Mouse (Mus musculus): ENCODE data around the gene Gm10570. TPM values are rescaled to one million over a fixed set of nuclear protein-coding genes. Genes with fewer than 3 reads are reported as not detected.

The Gm10570 gene
- polyA plus RNA-seq, 1 experiment from 2014 or later = not detected

- H3K27ac ChIP-seq (ENCODE audit: low read depth, low read length) = no peak overlapping the region
- H3K4me1 ChIP-seq (replicated peaks; ENCODE audit: control insufficient read depth, insufficient read depth, low read length) = no peaks in the 10 kb centered on the region
- H3K4me2 ChIP-seq = no peak overlapping the region
- no peak overlapping the region for H3K4me3 ChIP-seq (ENCODE audit: low read depth, low read length)
- no peak overlapping the region for H3K9ac ChIP-seq (ENCODE audit: low read depth, low read length)
- no peak for DNase-seq (ENCODE audit: low spot score)
- no peaks in the 10 kb centered on the region for H3K9me3 ChIP-seq (ENCODE audit: control insufficient read depth, low read length)
- WGBS = 43% methylated on average over 9 of the region's 9 CpGs
- no peak for ATAC-seq (replicated peaks; ENCODE audit: low FRiP score)
- no peaks in the 10 kb centered on the region for H3K36me3 ChIP-seq (ENCODE audit: control insufficient read depth, insufficient read depth, low read length)
- peaks cover 32% of the 10 kb centered on the region for H3K27me3 ChIP-seq (replicated peaks; ENCODE audit: control insufficient read depth, insufficient read depth, low read length)
Measured at GRCm38 (mm10) chr4:130283826-130284225, 24.6 kb downstream of the Gm10570 start.

- H3K27me3 ChIP-seq (replicated peaks; ENCODE audit: control insufficient read depth, insufficient read depth, low read length) = peaks cover 36% of the 10 kb centered on the region
Measured at GRCm38 (mm10) chr4:130282856-130283255, 25.6 kb downstream of the Gm10570 start.

GRCm38 (mm10) chr4:130279105-130279504 lies 29.4 kb downstream of the Gm10570 start, which contains the start of gene Serinc2:
Gene Serinc2 (minus strand): TSS chr4:130279205.
- Histone ChIP-seq H3K4me3 (ENCODE audit: low read depth, low read length) (no peak within 1 kb of the TSS), H3K4me1 (replicated peaks; ENCODE audit: control insufficient read depth, insufficient read depth, low read length) (no peaks in the 10 kb centered on the region), H3K4me2 (no peak within 1 kb of the TSS), H3K36me3 (ENCODE audit: control insufficient read depth, insufficient read depth, low read length) (no peaks in the 10 kb centered on the region), H3K27ac (ENCODE audit: low read depth, low read length) (no peak within 1 kb of the TSS), H3K27me3 (replicated peaks; ENCODE audit: control insufficient read depth, insufficient read depth, low read length) (peaks cover 52% of the 10 kb centered on the region), H3K9me3 (ENCODE audit: control insufficient read depth, low read length) (no peaks in the 10 kb centered on the region), H3K9ac (ENCODE audit: low read depth, low read length) (no peak within 1 kb of the TSS)
- DNase-seq (ENCODE audit: low spot score) = no peak
- WGBS = 55% methylated on average over 2 of the region's 2 CpGs
- no peak for ATAC-seq (replicated peaks; ENCODE audit: low FRiP score)

More at GRCm38 (mm10) chr4:130282856-130283255, 25.6 kb downstream of the Gm10570 start:
- ATAC-seq (replicated peaks; ENCODE audit: low FRiP score) (no peak), DNase-seq (ENCODE audit: low spot score) (no peak)
- no peaks in the 10 kb centered on the region for H3K9me3 ChIP-seq (ENCODE audit: control insufficient read depth, low read length)
- no peaks in the 10 kb centered on the region for H3K36me3 ChIP-seq (ENCODE audit: control insufficient read depth, insufficient read depth, low read length)
- no peak overlapping the region for H3K9ac ChIP-seq (ENCODE audit: low read depth, low read length)
- no peak overlapping the region for H3K4me2 ChIP-seq
- H3K4me1 ChIP-seq (replicated peaks; ENCODE audit: control insufficient read depth, insufficient read depth, low read length) = no peaks in the 10 kb centered on the region
- H3K27ac ChIP-seq (ENCODE audit: low read depth, low read length) = no peak overlapping the region
- H3K4me3 ChIP-seq (ENCODE audit: low read depth, low read length) = no peak overlapping the region
- WGBS = 68% methylated on average over 5 of the region's 5 CpGs

- H3K4me3 ChIP-seq (ENCODE audit: low read depth, low read length) = no peak overlapping the region
- H3K27me3 ChIP-seq (replicated peaks; ENCODE audit: control insufficient read depth, insufficient read depth, low read length) = peaks cover 73% of the 10 kb centered on the region
- ATAC-seq (replicated peaks; ENCODE audit: low FRiP score) (no peak), DNase-seq (ENCODE audit: low spot score) (no peak)
- no peak overlapping the region for H3K27ac ChIP-seq (ENCODE audit: low read depth, low read length)
- H3K9me3 ChIP-seq (ENCODE audit: control insufficient read depth, low read length) = no peaks in the 10 kb centered on the region
- H3K4me1 ChIP-seq (replicated peaks; ENCODE audit: control insufficient read depth, insufficient read depth, low read length) = no peaks in the 10 kb centered on the region
- no peaks in the 10 kb centered on the region for H3K36me3 ChIP-seq (ENCODE audit: control insufficient read depth, insufficient read depth, low read length)
- no peak overlapping the region for H3K4me2 ChIP-seq
- 39% methylated on average over 7 of the region's 7 CpGs for WGBS
- H3K9ac ChIP-seq (ENCODE audit: low read depth, low read length) = no peak overlapping the region
Measured at GRCm38 (mm10) chr4:130276573-130277176, 31.8 kb downstream of the Gm10570 start.

GRCm38 (mm10) chr4:130275823-130276105 lies 32.7 kb downstream of the Gm10570 start:
- ATAC-seq (replicated peaks; ENCODE audit: low FRiP score) = no peak
- Histone ChIP-seq H3K4me1 (replicated peaks; ENCODE audit: control insufficient read depth, insufficient read depth, low read length) (no peaks in the 10 kb centered on the region), H3K27ac (ENCODE audit: low read depth, low read length) (no peak overlapping the region), H3K36me3 (ENCODE audit: control insufficient read depth, insufficient read depth, low read length) (no peaks in the 10 kb centered on the region), H3K27me3 (replicated peaks; ENCODE audit: control insufficient read depth, insufficient read depth, low read length) (peaks cover 81% of the 10 kb centered on the region), H3K4me2 (peak overlapping the region; percentile 64; the same call in 1 of the 2 replicates), H3K9ac (ENCODE audit: low read depth, low read length) (no peak overlapping the region), H3K9me3 (ENCODE audit: control insufficient read depth, low read length) (no peaks in the 10 kb centered on the region), H3K4me3 (ENCODE audit: low read depth, low read length) (no peak overlapping the region)
- no peak for DNase-seq (ENCODE audit: low spot score)
- WGBS = 45% methylated on average over 5 of the region's 5 CpGs

- 3% methylated on average over 62 of the region's 62 CpGs for WGBS
- no peaks in the 10 kb centered on the region for H3K9me3 ChIP-seq (ENCODE audit: control insufficient read depth, low read length)
- 0 out of 2 replicates have a peak, but pooled peaks have one; percentile 15 for ATAC-seq (replicated peaks; ENCODE audit: low FRiP score)
- H3K9ac ChIP-seq (ENCODE audit: low read depth, low read length) = peak overlapping the region; percentile 20
- peak; percentile 52 for DNase-seq (ENCODE audit: low spot score)
- H3K27ac ChIP-seq (ENCODE audit: low read depth, low read length) = no peak overlapping the region
- peak overlapping the region; percentile 41 for H3K4me3 ChIP-seq (ENCODE audit: low read depth, low read length)
- H3K36me3 ChIP-seq (ENCODE audit: control insufficient read depth, insufficient read depth, low read length) = no peaks in the 10 kb centered on the region
- H3K27me3 ChIP-seq (replicated peaks; ENCODE audit: control insufficient read depth, insufficient read depth, low read length) = peaks cover 79% of the 10 kb centered on the region
- peak overlapping the region; percentile 64 for H3K4me2 ChIP-seq
- no peaks in the 10 kb centered on the region for H3K4me1 ChIP-seq (replicated peaks; ENCODE audit: control insufficient read depth, insufficient read depth, low read length)
Measured at GRCm38 (mm10) chr4:130275016-130275822, 33.3 kb downstream of the Gm10570 start.

- no peaks in the 10 kb centered on the region for H3K9me3 ChIP-seq (ENCODE audit: control insufficient read depth, low read length)
- H3K27ac ChIP-seq (ENCODE audit: low read depth, low read length) = no peak overlapping the region
- H3K4me1 ChIP-seq (replicated peaks; ENCODE audit: control insufficient read depth, insufficient read depth, low read length) = no peaks in the 10 kb centered on the region
- 3% methylated on average over 29 of the region's 29 CpGs for WGBS
- peaks cover 77% of the 10 kb centered on the region for H3K27me3 ChIP-seq (replicated peaks; ENCODE audit: control insufficient read depth, insufficient read depth, low read length)
- peak overlapping the region; percentile 64 for H3K4me2 ChIP-seq
- no peak for DNase-seq (ENCODE audit: low spot score)
- peak overlapping the region; percentile 27 for H3K9ac ChIP-seq (ENCODE audit: low read depth, low read length)
- no peaks in the 10 kb centered on the region for H3K36me3 ChIP-seq (ENCODE audit: control insufficient read depth, insufficient read depth, low read length)
- ATAC-seq (replicated peaks; ENCODE audit: low FRiP score) = no peak
- H3K4me3 ChIP-seq (ENCODE audit: low read depth, low read length) = peak overlapping the region; percentile 41
Measured at GRCm38 (mm10) chr4:130274346-130275015, 34.0 kb downstream of the Gm10570 start.

GRCm38 (mm10) chr4:130273698-130274345 lies 34.7 kb downstream of the Gm10570 start:
- Histone ChIP-seq H3K9me3 (ENCODE audit: control insufficient read depth, low read length) (no peaks in the 10 kb centered on the region), H3K36me3 (ENCODE audit: control insufficient read depth, insufficient read depth, low read length) (no peaks in the 10 kb centered on the region), H3K4me2 (peak overlapping the region; percentile 64), H3K4me3 (ENCODE audit: low read depth, low read length) (peak overlapping the region; percentile 41), H3K27ac (ENCODE audit: low read depth, low read length) (no peak overlapping the region), H3K27me3 (replicated peaks; ENCODE audit: control insufficient read depth, insufficient read depth, low read length) (peaks cover 71% of the 10 kb centered on the region), H3K9ac (ENCODE audit: low read depth, low read length) (peak overlapping the region; percentile 27; the same call in 1 of the 2 replicates), H3K4me1 (replicated peaks; ENCODE audit: control insufficient read depth, insufficient read depth, low read length) (no peaks in the 10 kb centered on the region)
- DNase-seq (ENCODE audit: low spot score) = no peak
- WGBS = 13% methylated on average over 11 of the region's 12 CpGs
- ATAC-seq (replicated peaks; ENCODE audit: low FRiP score) = no peak
